8 mouse cellular contexts compared by ENCODE assay signal in the genomic region with DNA sequence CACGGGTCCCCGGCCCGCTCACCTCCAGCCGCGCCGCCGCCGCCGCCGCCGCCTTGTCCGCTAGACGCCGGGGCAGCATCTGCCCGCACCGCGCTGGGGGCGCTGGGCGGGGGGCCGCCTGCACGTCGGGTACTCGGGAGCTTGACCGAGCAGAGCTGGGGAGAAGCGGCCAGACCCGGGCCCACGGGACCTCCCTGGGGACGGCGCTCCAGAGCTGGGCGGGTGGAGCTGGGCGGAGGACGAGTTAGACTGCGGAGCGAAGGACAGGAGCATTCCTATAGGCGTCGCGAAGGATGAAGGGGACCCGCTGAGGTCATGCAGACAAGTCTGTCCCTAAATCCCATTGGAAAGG. TPM values are rescaled to one million over a fixed set of nuclear protein-coding genes. Genes with fewer than 3 reads are reported as not detected.
DNase-seq lines count a peak whose midpoint lies in the region; ATAC-seq lines count a peak whose summit lies in the region.

A gene (minus strand): TSS at position 215 of the 352 bp plus-strand sequence.

- peak within 1 kb of the TSS; percentile 98 for H3K9ac ChIP-seq in hindbrain, embryonic 15.5 days
- H3K9ac ChIP-seq in midbrain, embryonic 16.5 days (ENCODE audit: low read depth, low read length) = peak within 1 kb of the TSS; percentile 91

- H3K4me3 ChIP-seq in hindbrain, embryonic 15.5 days = peak within 1 kb of the TSS; percentile 97
- peak within 1 kb of the TSS; percentile 75 for H3K4me3 ChIP-seq in midbrain, embryonic 16.5 days (ENCODE audit: low read depth, low read length)

- intact Hi-C loops in left cerebral cortex, postnatal 36 days (cut with DNase I) = loop anchor here (5.0 to 10.0 kb wide), 3 partner anchors 73 to 288 kb away; no protein-coding TSS in a partner anchor

- H3K9me3 ChIP-seq in hindbrain, embryonic 15.5 days = no peaks in the 10 kb centered on the region
- H3K9me3 ChIP-seq in midbrain, embryonic 16.5 days (replicated peaks; ENCODE audit: control insufficient read depth, low read length, poor library complexity, severe bottlenecking) = no peaks in the 10 kb centered on the region

- no peaks in the 10 kb centered on the region for H3K36me3 ChIP-seq in hindbrain, embryonic 15.5 days
- no peaks in the 10 kb centered on the region for H3K36me3 ChIP-seq in midbrain, embryonic 16.5 days (ENCODE audit: control insufficient read depth, insufficient read depth, low read length)

- no peaks in the 10 kb centered on the region for H3K27me3 ChIP-seq in hindbrain, embryonic 15.5 days
- H3K27me3 ChIP-seq in midbrain, embryonic 16.5 days (ENCODE audit: control insufficient read depth, insufficient read depth, low read depth, low read length) = no peaks in the 10 kb centered on the region

- peak within 1 kb of the TSS; percentile 73 for H3K4me2 ChIP-seq in hindbrain, embryonic 15.5 days
- peak within 1 kb of the TSS; percentile 63 for H3K4me2 ChIP-seq in midbrain, embryonic 16.5 days (ENCODE audit: low read length)

- peak within 1 kb of the TSS; percentile 99 for H3K27ac ChIP-seq in hindbrain, embryonic 15.5 days (replicated peaks)
- peak within 1 kb of the TSS; percentile 97 for H3K27ac ChIP-seq in midbrain, embryonic 16.5 days (ENCODE audit: low read length)

- peaks cover 23% of the 10 kb centered on the region for H3K4me1 ChIP-seq in hindbrain, embryonic 15.5 days (replicated peaks)
- peaks cover 13% of the 10 kb centered on the region for H3K4me1 ChIP-seq in midbrain, embryonic 16.5 days (ENCODE audit: control insufficient read depth, insufficient read depth, low read length)

- peak; percentile 51 to 63 for DNase-seq in left cerebral cortex, adult 18-20 months (ENCODE audit: low spot score in 2 of 2)
- DNase-seq in left cerebral cortex, adult 11 months (ENCODE audit: low spot score) = no peak
- peak; percentile 83 for DNase-seq in cerebellum, postnatal 10 days
- DNase-seq in frontal cortex, postnatal 25 days (ENCODE audit: low spot score in 2 of 2) = peak; percentile 29 to 39
- DNase-seq in left cerebral cortex, postnatal 36 days (ENCODE audit: low spot score in 2 of 2) = peak; percentile 57 to 58

- under 1% methylated on average over 26 of the region's 38 CpGs for WGBS in hindbrain, embryonic 15.5 days
- 0% methylated on average over 38 of the region's 38 CpGs for WGBS in midbrain, embryonic 16.5 days

- peak; percentile 75 for ATAC-seq in hindbrain, embryonic 15.5 days (ENCODE audit: low FRiP score, low read depth)
- peak; percentile 87 for ATAC-seq in midbrain, embryonic 16.5 days
- ATAC-seq in megakaryocyte progenitor cell, adult 5-6 weeks (replicated peaks; ENCODE audit: poor library complexity) = no peak

RNA-seq across cellular contexts. Expression of the gene that starts here (rescaled TPM):
- 10 to 100 TPM; 53.6 to 58.9 TPM for total RNA-seq in left cerebral cortex, adult 18-20 months (2021)
- 8.5 TPM in 2 replicates for polyA plus RNA-seq in hindbrain, embryonic 15.5 days (2015; fragmentation: Nextera tagmentation; extraction: Ambion mirVana)
- total RNA-seq in left cerebral cortex, postnatal 36 days (2021) = 10 to 100 TPM; 52.3 to 75.0 TPM
- polyA plus RNA-seq in midbrain, embryonic 16.5 days (2015; fragmentation: Nextera tagmentation; extraction: Ambion mirVana) = 8.4 and 10.8 TPM in 2 replicates
- 0.05 TPM in 1 of 2 replicates, not detected in the other for total RNA-seq in megakaryocyte progenitor cell, adult 5-6 weeks (2015)
- not detected in 2 replicates for total RNA-seq in megakaryocyte progenitor cell, adult 5-6 weeks (2017)

Comparison
In these comparisons a context has a peak if more than half of its experiments do, and no peak if none do; other contexts are left out.
1. RNA of the gene that starts here (total RNA-seq): 52.3 to 75.0 TPM in left cerebral cortex, postnatal 36 days and 53.6 to 58.9 TPM in left cerebral cortex, adult 18-20 months; 0.05 TPM in megakaryocyte progenitor cell, adult 5-6 weeks; every median in the first group is over 10 times any median in the second.